Mouse (Mus musculus): Measurements from ENCODE around the gene Vsx1. TPM values are rescaled to one million over a fixed set of nuclear protein-coding genes. Genes with fewer than 3 reads are reported as not detected.

Gene Vsx1
- polyA plus RNA-seq, 1 experiment = not detected

DNA sequence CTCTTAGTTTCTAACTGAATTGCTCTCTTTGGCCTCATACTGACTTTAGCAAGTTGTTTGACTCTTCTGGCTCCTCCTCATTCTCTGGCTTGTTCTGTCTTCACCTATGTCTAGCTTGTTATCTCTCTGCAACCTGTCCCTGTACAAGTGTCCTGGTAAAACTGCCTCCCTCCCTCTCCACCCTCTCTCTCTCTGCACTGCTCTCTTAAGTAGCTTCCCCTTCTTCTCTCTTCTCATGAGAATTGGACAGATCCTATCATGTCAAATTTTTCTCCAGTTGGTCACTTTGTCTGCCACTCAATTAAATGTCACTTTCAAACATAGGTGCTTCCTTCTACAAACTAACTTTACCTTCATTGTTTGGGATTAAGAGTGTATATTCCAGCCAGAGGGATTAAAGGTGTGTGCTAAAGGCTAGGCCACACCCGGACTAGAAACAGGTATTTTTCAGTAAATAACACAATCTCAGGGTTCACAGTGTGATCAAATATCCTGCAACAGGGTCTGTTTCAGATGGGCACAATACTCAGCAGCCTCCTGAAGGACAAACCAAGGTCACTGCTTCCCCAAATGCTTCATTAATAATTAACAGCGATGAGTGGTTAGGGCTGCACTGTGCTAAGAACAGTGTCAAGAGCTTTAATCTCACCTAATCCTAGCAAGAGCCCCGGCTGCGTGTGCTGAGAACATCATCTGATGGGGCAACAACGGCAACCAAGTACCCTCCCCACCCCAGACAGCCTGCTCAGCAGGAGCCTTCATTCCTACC, 24.8 kb downstream of the Vsx1 start:
- Histone ChIP-seq H3K36me3 (ENCODE audit: control insufficient read depth, insufficient read depth) (no peaks in the 10 kb centered on the region), H3K4me2 (ENCODE audit: low read depth) (no peak overlapping the region), H3K4me3 (no peak overlapping the region), H3K27me3 (ENCODE audit: control insufficient read depth, insufficient read depth, insufficient read length) (peaks cover 11% of the 10 kb centered on the region), H3K79me2 (ENCODE audit: control insufficient read depth, insufficient read depth) (no peaks in the 10 kb centered on the region), H3ac (ENCODE audit: control insufficient read depth, insufficient read length) (no peak overlapping the region)
- no peak for TF ChIP-seq MYOG (IDR thresholded peaks at IDR 0.05; ENCODE audit: control insufficient read depth in 1 of 3, insufficient read depth in 1 of 3, insufficient read length in 2 of 3, low read depth in 2 of 3)
- no peak for TF ChIP-seq MYOD1 (IDR thresholded peaks at IDR 0.05; ENCODE audit: control insufficient read depth in 1 of 3, insufficient read length in 2 of 3, low read depth in 2 of 3)
- no peak for TF ChIP-seq USF1 (IDR thresholded peaks at IDR 0.05; ENCODE audit: low read depth)
- no peak for TF ChIP-seq POLR2A (IDR thresholded peaks at IDR 0.05; ENCODE audit: insufficient read length, low read depth)
- TF ChIP-seq TCF12 (IDR thresholded peaks at IDR 0.05; ENCODE audit: insufficient read depth, poor library complexity, severe bottlenecking) = no peak
- TF ChIP-seq E2F4 (IDR thresholded peaks at IDR 0.05; ENCODE audit: insufficient read depth) = no peak
- no peak for TF ChIP-seq MAX (IDR thresholded peaks at IDR 0.05; ENCODE audit: low read depth)
- TF ChIP-seq POLR2AphosphoS2 (IDR thresholded peaks at IDR 0.05; ENCODE audit: insufficient read length, low read depth) = no peak
- TF ChIP-seq CEBPB (IDR thresholded peaks at IDR 0.05; ENCODE audit: insufficient read depth, poor library complexity, severe bottlenecking) = no peak
- no peak for TF ChIP-seq TCF3 (IDR thresholded peaks at IDR 0.05; ENCODE audit: insufficient read length, low read depth)
- TF ChIP-seq REST (IDR thresholded peaks at IDR 0.05; ENCODE audit: insufficient read depth, insufficient read length) = no peak
- no peak for TF ChIP-seq SRF (IDR thresholded peaks at IDR 0.05; ENCODE audit: control insufficient read depth, insufficient read length, low read depth)

GRCm38 (mm10) chr2:150663255-150663654, 25.9 kb downstream of the Vsx1 start:
- Histone ChIP-seq H3K4me2 (ENCODE audit: low read depth) (peak overlapping the region; percentile 49), H3K79me2 (ENCODE audit: control insufficient read depth, insufficient read depth) (no peaks in the 10 kb centered on the region), H3K27me3 (ENCODE audit: control insufficient read depth, insufficient read depth, insufficient read length) (peaks cover 8% of the 10 kb centered on the region), H3K4me3 (no peak overlapping the region), H3ac (ENCODE audit: control insufficient read depth, insufficient read length) (no peak overlapping the region), H3K36me3 (ENCODE audit: control insufficient read depth, insufficient read depth) (no peaks in the 10 kb centered on the region)
- no peak for TF ChIP-seq REST (IDR thresholded peaks at IDR 0.05; ENCODE audit: insufficient read depth, insufficient read length)
- no peak for TF ChIP-seq TCF3 (IDR thresholded peaks at IDR 0.05; ENCODE audit: insufficient read length, low read depth)
- TF ChIP-seq MYOD1 (IDR thresholded peaks at IDR 0.05; ENCODE audit: control insufficient read depth in 1 of 3, insufficient read length in 2 of 3, low read depth in 2 of 3) = no peak
- no peak for TF ChIP-seq POLR2A (IDR thresholded peaks at IDR 0.05; ENCODE audit: insufficient read length, low read depth)
- no peak for TF ChIP-seq E2F4 (IDR thresholded peaks at IDR 0.05; ENCODE audit: insufficient read depth)
- no peak for TF ChIP-seq CEBPB (IDR thresholded peaks at IDR 0.05; ENCODE audit: insufficient read depth, poor library complexity, severe bottlenecking)
- no peak for TF ChIP-seq SRF (IDR thresholded peaks at IDR 0.05; ENCODE audit: control insufficient read depth, insufficient read length, low read depth)
- no peak for TF ChIP-seq POLR2AphosphoS2 (IDR thresholded peaks at IDR 0.05; ENCODE audit: insufficient read length, low read depth)
- no peak for TF ChIP-seq USF1 (IDR thresholded peaks at IDR 0.05; ENCODE audit: low read depth)
- no peak for TF ChIP-seq TCF12 (IDR thresholded peaks at IDR 0.05; ENCODE audit: insufficient read depth, poor library complexity, severe bottlenecking)
- TF ChIP-seq MAX (IDR thresholded peaks at IDR 0.05; ENCODE audit: low read depth) = no peak
- TF ChIP-seq MYOG (IDR thresholded peaks at IDR 0.05; ENCODE audit: control insufficient read depth in 1 of 3, insufficient read depth in 1 of 3, insufficient read length in 2 of 3, low read depth in 2 of 3) = no peak

DNA sequence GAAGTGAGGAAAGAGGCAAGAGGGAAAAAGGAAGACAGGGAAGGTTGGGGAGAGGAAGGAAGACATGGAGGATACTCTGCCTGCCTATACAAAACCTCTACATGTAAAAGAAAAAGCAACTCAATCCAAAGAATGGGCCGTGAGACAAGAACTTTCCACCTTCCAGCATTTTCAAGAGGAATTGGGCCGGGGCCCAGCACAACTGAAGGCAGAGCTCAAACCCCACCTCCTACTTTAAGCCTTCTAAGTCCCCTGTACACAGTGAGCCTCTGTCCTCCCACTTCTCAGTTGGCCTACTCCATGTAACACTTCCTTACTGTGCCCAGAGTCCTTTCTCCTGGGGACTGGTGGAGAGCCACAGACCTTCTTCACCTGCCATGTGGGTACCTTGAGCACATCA, 27.2 kb downstream of the Vsx1 start:
- Histone ChIP-seq H3K4me3 (no peak overlapping the region), H3K4me2 (ENCODE audit: low read depth) (no peak overlapping the region), H3K79me2 (ENCODE audit: control insufficient read depth, insufficient read depth) (no peaks in the 10 kb centered on the region), H3K27me3 (ENCODE audit: control insufficient read depth, insufficient read depth, insufficient read length) (no peaks in the 10 kb centered on the region), H3K36me3 (ENCODE audit: control insufficient read depth, insufficient read depth) (no peaks in the 10 kb centered on the region), H3ac (ENCODE audit: control insufficient read depth, insufficient read length) (no peak overlapping the region)
- TF ChIP-seq MYOG (IDR thresholded peaks at IDR 0.05; ENCODE audit: control insufficient read depth in 1 of 3, insufficient read depth in 1 of 3, insufficient read length in 2 of 3, low read depth in 2 of 3) (no peak), USF1 (IDR thresholded peaks at IDR 0.05; ENCODE audit: low read depth) (no peak), TCF12 (IDR thresholded peaks at IDR 0.05; ENCODE audit: insufficient read depth, poor library complexity, severe bottlenecking) (no peak), REST (IDR thresholded peaks at IDR 0.05; ENCODE audit: insufficient read depth, insufficient read length) (no peak), POLR2A (IDR thresholded peaks at IDR 0.05; ENCODE audit: insufficient read length, low read depth) (no peak), E2F4 (IDR thresholded peaks at IDR 0.05; ENCODE audit: insufficient read depth) (no peak), MAX (IDR thresholded peaks at IDR 0.05; ENCODE audit: low read depth) (no peak), MYOD1 (IDR thresholded peaks at IDR 0.05; ENCODE audit: control insufficient read depth in 1 of 3, insufficient read length in 2 of 3, low read depth in 2 of 3) (no peak)

DNA sequence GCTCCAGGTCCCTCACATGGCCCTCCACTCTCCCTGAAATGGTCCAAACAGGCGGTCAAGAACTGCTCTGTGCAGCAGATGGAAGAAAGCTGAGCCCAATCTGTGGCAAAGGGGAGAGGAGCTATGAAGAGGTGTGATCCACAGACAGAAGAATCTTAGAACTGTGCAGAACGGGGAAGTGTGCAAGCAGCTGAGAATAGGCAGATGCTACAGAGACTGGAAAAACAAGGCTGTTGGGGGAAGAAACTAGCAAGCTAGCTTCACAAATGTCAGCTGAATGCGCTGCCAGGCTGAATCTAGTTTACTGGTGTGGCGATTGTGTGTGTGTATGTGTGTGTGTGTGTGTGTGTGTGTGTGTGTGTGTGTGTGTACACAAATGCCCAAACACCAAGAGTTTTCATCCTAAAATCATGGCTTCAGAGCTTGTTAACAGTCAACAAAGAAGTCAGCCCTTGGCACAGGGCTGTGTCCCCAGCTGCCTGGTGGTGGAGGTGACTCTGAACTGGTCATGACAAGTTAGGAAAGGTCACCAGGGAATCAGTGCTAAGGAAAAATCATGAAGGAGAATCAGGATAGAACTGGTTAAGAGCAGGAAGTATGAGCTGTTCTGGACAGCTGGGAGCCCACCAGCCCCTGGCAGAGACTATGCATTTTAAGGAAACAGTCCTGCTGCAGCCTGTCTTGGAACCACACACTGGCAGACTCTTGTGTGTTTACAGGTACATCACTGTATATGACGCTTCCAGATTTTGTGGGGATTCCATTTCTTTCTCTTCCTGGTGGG, 28.3 kb downstream of the Vsx1 start:
- TF ChIP-seq E2F4 (IDR thresholded peaks at IDR 0.05; ENCODE audit: insufficient read depth) (no peak), USF1 (IDR thresholded peaks at IDR 0.05; ENCODE audit: low read depth) (no peak), SRF (IDR thresholded peaks at IDR 0.05; ENCODE audit: control insufficient read depth, insufficient read length, low read depth) (no peak), TCF12 (IDR thresholded peaks at IDR 0.05; ENCODE audit: insufficient read depth, poor library complexity, severe bottlenecking) (no peak), MYOG (IDR thresholded peaks at IDR 0.05; ENCODE audit: control insufficient read depth in 1 of 3, insufficient read depth in 1 of 3, insufficient read length in 2 of 3, low read depth in 2 of 3) (no peak), POLR2A (IDR thresholded peaks at IDR 0.05; ENCODE audit: insufficient read length, low read depth) (no peak), CEBPB (IDR thresholded peaks at IDR 0.05; ENCODE audit: insufficient read depth, poor library complexity, severe bottlenecking) (no peak), POLR2AphosphoS2 (IDR thresholded peaks at IDR 0.05; ENCODE audit: insufficient read length, low read depth) (no peak), REST (IDR thresholded peaks at IDR 0.05; ENCODE audit: insufficient read depth, insufficient read length) (no peak), MAX (IDR thresholded peaks at IDR 0.05; ENCODE audit: low read depth) (no peak), TCF3 (IDR thresholded peaks at IDR 0.05; ENCODE audit: insufficient read length, low read depth) (no peak), MYOD1 (IDR thresholded peaks at IDR 0.05; ENCODE audit: control insufficient read depth in 1 of 3, insufficient read length in 2 of 3, low read depth in 2 of 3) (no peak)
- H3K27me3 ChIP-seq (ENCODE audit: control insufficient read depth, insufficient read depth, insufficient read length) = no peaks in the 10 kb centered on the region

More for the DNA sequence above, 28.3 kb downstream of the Vsx1 start:
- H3ac ChIP-seq (ENCODE audit: control insufficient read depth, insufficient read length) = no peak overlapping the region
- no peaks in the 10 kb centered on the region for H3K36me3 ChIP-seq (ENCODE audit: control insufficient read depth, insufficient read depth)
- no peak overlapping the region for H3K4me2 ChIP-seq (ENCODE audit: low read depth)
- no peak overlapping the region for H3K4me3 ChIP-seq
- H3K79me2 ChIP-seq (ENCODE audit: control insufficient read depth, insufficient read depth) = no peaks in the 10 kb centered on the region
